Mouse (Mus musculus): ENCODE results near the gene Myo15. TPM values are rescaled to one million over a fixed set of nuclear protein-coding genes. Genes with fewer than 3 reads are reported as not detected.
A peak's percentile ranks its signal among the peaks of the same experiment; 100 is the strongest.

Gene Myo15
- polyA plus RNA-seq, 1 experiment from 2014 or later = 0.27 TPM

- WGBS = 71% methylated on average over 2 of the region's 2 CpGs
- no peak for ATAC-seq (replicated peaks; ENCODE audit: low FRiP score)
- Histone ChIP-seq H3K36me3 (ENCODE audit: control insufficient read depth, insufficient read depth, low read length) (no peaks in the 10 kb centered on the region), H3K9ac (ENCODE audit: low read length) (no peak overlapping the region), H3K4me1 (replicated peaks; ENCODE audit: control insufficient read depth, insufficient read depth, low read length) (peaks cover 9% of the 10 kb centered on the region), H3K9me3 (ENCODE audit: control insufficient read depth, low read length) (no peaks in the 10 kb centered on the region), H3K27me3 (ENCODE audit: control insufficient read depth, insufficient read depth, low read length) (peaks cover 16% of the 10 kb centered on the region), H3K4me3 (ENCODE audit: low read depth, low read length) (no peak overlapping the region), H3K4me2 (ENCODE audit: low read depth, low read length, severe bottlenecking) (no peak overlapping the region), H3K27ac (ENCODE audit: low read depth, low read length) (no peak overlapping the region)
- no peak for DNase-seq (ENCODE audit: low spot score)
Measured at GRCm38 (mm10) chr11:60512520-60512919, 43.4 kb downstream of the Myo15 start.

GRCm38 (mm10) chr11:60514941-60515340 lies 45.8 kb downstream of the Myo15 start:
- Histone ChIP-seq H3K9me3 (ENCODE audit: control insufficient read depth, low read length) (no peaks in the 10 kb centered on the region), H3K4me3 (ENCODE audit: low read depth, low read length) (no peak overlapping the region), H3K27ac (ENCODE audit: low read depth, low read length) (no peak overlapping the region), H3K4me1 (replicated peaks; ENCODE audit: control insufficient read depth, insufficient read depth, low read length) (no peaks in the 10 kb centered on the region), H3K4me2 (ENCODE audit: low read depth, low read length, severe bottlenecking) (no peak overlapping the region), H3K36me3 (ENCODE audit: control insufficient read depth, insufficient read depth, low read length) (no peaks in the 10 kb centered on the region), H3K9ac (ENCODE audit: low read length) (no peak overlapping the region), H3K27me3 (ENCODE audit: control insufficient read depth, insufficient read depth, low read length) (peaks cover 4% of the 10 kb centered on the region; the same call in 1 of the 2 replicates)
- 76% methylated on average over 2 of the region's 2 CpGs for WGBS
- ATAC-seq (replicated peaks; ENCODE audit: low FRiP score) = no peak
- no peak for DNase-seq (ENCODE audit: low spot score)

GRCm38 (mm10) chr11:60518305-60518704 lies 49.2 kb downstream of the Myo15 start:
- ATAC-seq (replicated peaks; ENCODE audit: low FRiP score) (no peak), DNase-seq (ENCODE audit: low spot score) (no peak)
- 82% methylated on average over 4 of the region's 4 CpGs for WGBS

GRCm38 (mm10) chr11:60522027-60522426 lies 52.9 kb downstream of the Myo15 start:
- ATAC-seq (replicated peaks; ENCODE audit: low FRiP score) (no peak), DNase-seq (ENCODE audit: low spot score) (no peak)
- Histone ChIP-seq H3K36me3 (ENCODE audit: control insufficient read depth, insufficient read depth, low read length) (no peaks in the 10 kb centered on the region), H3K9me3 (ENCODE audit: control insufficient read depth, low read length) (no peaks in the 10 kb centered on the region), H3K27ac (ENCODE audit: low read depth, low read length) (no peak overlapping the region), H3K27me3 (ENCODE audit: control insufficient read depth, insufficient read depth, low read length) (no peaks in the 10 kb centered on the region), H3K9ac (ENCODE audit: low read length) (no peak overlapping the region), H3K4me3 (ENCODE audit: low read depth, low read length) (no peak overlapping the region), H3K4me1 (replicated peaks; ENCODE audit: control insufficient read depth, insufficient read depth, low read length) (no peaks in the 10 kb centered on the region), H3K4me2 (ENCODE audit: low read depth, low read length, severe bottlenecking) (no peak overlapping the region)
- WGBS = 75% methylated on average over 5 of the region's 5 CpGs

More at GRCm38 (mm10) chr11:60518305-60518704, 49.2 kb downstream of the Myo15 start:
- Histone ChIP-seq H3K4me2 (ENCODE audit: low read depth, low read length, severe bottlenecking) (no peak overlapping the region), H3K36me3 (ENCODE audit: control insufficient read depth, insufficient read depth, low read length) (no peaks in the 10 kb centered on the region), H3K27ac (ENCODE audit: low read depth, low read length) (no peak overlapping the region), H3K9ac (ENCODE audit: low read length) (no peak overlapping the region), H3K27me3 (ENCODE audit: control insufficient read depth, insufficient read depth, low read length) (no peaks in the 10 kb centered on the region), H3K4me3 (ENCODE audit: low read depth, low read length) (no peak overlapping the region), H3K4me1 (replicated peaks; ENCODE audit: control insufficient read depth, insufficient read depth, low read length) (no peaks in the 10 kb centered on the region), H3K9me3 (ENCODE audit: control insufficient read depth, low read length) (no peaks in the 10 kb centered on the region)

GRCm38 (mm10) chr11:60522661-60523365 lies 53.7 kb downstream of the Myo15 start:
- no peak for DNase-seq (ENCODE audit: low spot score)
- ATAC-seq (replicated peaks; ENCODE audit: low FRiP score) = no peak
- no peaks in the 10 kb centered on the region for H3K36me3 ChIP-seq (ENCODE audit: control insufficient read depth, insufficient read depth, low read length)
- H3K27ac ChIP-seq (ENCODE audit: low read depth, low read length) = no peak overlapping the region
- no peaks in the 10 kb centered on the region for H3K27me3 ChIP-seq (ENCODE audit: control insufficient read depth, insufficient read depth, low read length)
- H3K4me1 ChIP-seq (replicated peaks; ENCODE audit: control insufficient read depth, insufficient read depth, low read length) = no peaks in the 10 kb centered on the region
- no peak overlapping the region for H3K4me3 ChIP-seq (ENCODE audit: low read depth, low read length)
- H3K4me2 ChIP-seq (ENCODE audit: low read depth, low read length, severe bottlenecking) = no peak overlapping the region
- no peaks in the 10 kb centered on the region for H3K9me3 ChIP-seq (ENCODE audit: control insufficient read depth, low read length)
- WGBS = 88% methylated on average over 6 of the region's 6 CpGs
- H3K9ac ChIP-seq (ENCODE audit: low read length) = no peak overlapping the region

- no peaks in the 10 kb centered on the region for H3K4me1 ChIP-seq (replicated peaks; ENCODE audit: control insufficient read depth, insufficient read depth, low read length)
- H3K27me3 ChIP-seq (ENCODE audit: control insufficient read depth, insufficient read depth, low read length) = no peaks in the 10 kb centered on the region
- WGBS = 75% methylated on average over 4 of the region's 4 CpGs
Measured at GRCm38 (mm10) chr11:60526461-60526860, 57.3 kb downstream of the Myo15 start.

DNA sequence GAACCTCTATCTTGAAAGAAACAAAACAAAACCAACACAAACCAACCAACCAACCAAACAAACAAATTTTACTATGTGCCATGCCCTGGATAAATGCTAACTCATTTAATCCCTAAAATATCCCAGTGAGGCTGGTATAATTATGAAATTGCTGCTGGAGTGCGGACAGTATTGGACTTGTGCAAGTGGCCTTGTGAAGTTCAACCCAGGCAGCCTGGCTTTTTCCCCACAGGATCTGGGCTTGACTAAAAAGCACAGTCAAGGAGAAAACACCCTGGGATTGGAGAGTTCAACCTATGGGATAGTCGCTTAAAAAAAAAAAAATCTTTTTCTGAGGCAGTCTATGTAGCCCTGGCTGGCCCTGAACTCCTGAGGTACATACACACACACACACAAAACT lies 66.5 kb downstream of the Myo15 start:
- Histone ChIP-seq H3K4me3 (ENCODE audit: low read depth, low read length) (no peak overlapping the region), H3K36me3 (ENCODE audit: control insufficient read depth, insufficient read depth, low read length) (no peaks in the 10 kb centered on the region), H3K9me3 (ENCODE audit: control insufficient read depth, low read length) (no peaks in the 10 kb centered on the region), H3K4me1 (replicated peaks; ENCODE audit: control insufficient read depth, insufficient read depth, low read length) (peaks cover 15% of the 10 kb centered on the region), H3K4me2 (ENCODE audit: low read depth, low read length, severe bottlenecking) (no peak overlapping the region), H3K27ac (ENCODE audit: low read depth, low read length) (no peak overlapping the region), H3K27me3 (ENCODE audit: control insufficient read depth, insufficient read depth, low read length) (no peaks in the 10 kb centered on the region), H3K9ac (ENCODE audit: low read length) (peak overlapping the region; percentile 92; the same call in 1 of the 2 replicates)
- WGBS = 95% methylated on average over 2 of the region's 2 CpGs
- ATAC-seq (replicated peaks; ENCODE audit: low FRiP score) (no peak), DNase-seq (ENCODE audit: low spot score) (no peak)

More at GRCm38 (mm10) chr11:60526461-60526860, 57.3 kb downstream of the Myo15 start:
- DNase-seq (ENCODE audit: low spot score) = no peak
- Histone ChIP-seq H3K4me3 (ENCODE audit: low read depth, low read length) (no peak overlapping the region), H3K9me3 (ENCODE audit: control insufficient read depth, low read length) (no peaks in the 10 kb centered on the region), H3K36me3 (ENCODE audit: control insufficient read depth, insufficient read depth, low read length) (no peaks in the 10 kb centered on the region), H3K27ac (ENCODE audit: low read depth, low read length) (no peak overlapping the region), H3K4me2 (ENCODE audit: low read depth, low read length, severe bottlenecking) (no peak overlapping the region), H3K9ac (ENCODE audit: low read length) (no peak overlapping the region)
- ATAC-seq (replicated peaks; ENCODE audit: low FRiP score) = no peak

- no peaks in the 10 kb centered on the region for H3K27me3 ChIP-seq (ENCODE audit: control insufficient read depth, insufficient read depth, low read length)
- H3K27ac ChIP-seq (ENCODE audit: low read depth, low read length) = peak within 1 kb of the TSS; percentile 100
- 0 out of 2 replicates have a peak, but pooled peaks have one; percentile 11 for ATAC-seq (replicated peaks; ENCODE audit: low FRiP score)
- DNase-seq (ENCODE audit: low spot score) = peak; percentile 65
- no peaks in the 10 kb centered on the region for H3K9me3 ChIP-seq (ENCODE audit: control insufficient read depth, low read length)
- H3K36me3 ChIP-seq (ENCODE audit: control insufficient read depth, insufficient read depth, low read length) = no peaks in the 10 kb centered on the region
- H3K4me1 ChIP-seq (replicated peaks; ENCODE audit: control insufficient read depth, insufficient read depth, low read length) = peaks cover 19% of the 10 kb centered on the region
- H3K4me2 ChIP-seq (ENCODE audit: low read depth, low read length, severe bottlenecking) = peak within 1 kb of the TSS; percentile 98
- 24% methylated on average over 9 of the region's 9 CpGs for WGBS
- H3K4me3 ChIP-seq (ENCODE audit: low read depth, low read length) = peak within 1 kb of the TSS; percentile 98
- H3K9ac ChIP-seq (ENCODE audit: low read length) = peak within 1 kb of the TSS; percentile 92
Measured at GRCm38 (mm10) chr11:60536180-60536858, 67.2 kb downstream of the Myo15 start, which contains the start of gene Alkbh5. Gene Alkbh5 (plus strand): TSS chr11:60536381.

Measured in forebrain, embryonic 11.5 days (tissue).